Mouse (Mus musculus): Measurements from ENCODE around the gene Tpbgl.

- TF ChIP-seq GABPA (IDR thresholded peaks at IDR 0.05; ENCODE audit: insufficient replicate concordance, low read depth, low read length), result no peak
- TF ChIP-seq ZNF384 (IDR thresholded peaks at IDR 0.05; ENCODE audit: low read depth, low read length), result no peak
- no peak for TF ChIP-seq EP300 (IDR thresholded peaks at IDR 0.05; ENCODE audit: low read length)
- TF ChIP-seq POLR2A (IDR thresholded peaks at IDR 0.05; ENCODE audit: low read depth, low read length), result no peak
- TF ChIP-seq MAX (IDR thresholded peaks at IDR 0.05; ENCODE audit: low read length), result no peak
- no peak for TF ChIP-seq ELF1 (IDR thresholded peaks at IDR 0.05; ENCODE audit: low read depth, low read length)
- no peak for TF ChIP-seq CTCF (conservative IDR thresholded peaks at IDR 0.05 in 1 of 2, IDR thresholded peaks at IDR 0.05 in 1 of 2; ENCODE audit: low read depth in 2 of 2, low read length in 2 of 2)
- TF ChIP-seq USF1 (IDR thresholded peaks at IDR 0.05; ENCODE audit: low read depth, low read length), result no peak
- TF ChIP-seq NELFE (IDR thresholded peaks at IDR 0.05; ENCODE audit: low read depth, low read length), result no peak
Observed at GRCm38 (mm10) chr7:99665731-99666452, 39.0 kb upstream of the Tpbgl start.
